Mouse (Mus musculus): ENCODE results near the gene Gps1.
"Not testable (repeated sequence)": the region's sequence is repeated elsewhere in the genome, so short reads cannot be mapped to it uniquely, and the experiment has no call there.

Gps1 gene
- long read RNA-seq, experiment 1, transcript Gps1-207 (14 exons, 2,000 nt) = minor isoform, 30 of 258 reads
- long read RNA-seq, experiment 1, transcript Gps1-202 (14 exons, 1,827 nt) = major isoform, 173 of 258 reads
- long read RNA-seq, experiment 1, transcript Gps1-201 (13 exons, 1,925 nt) = minor isoform, 24 of 258 reads
- long read RNA-seq, experiment 1, transcript Gps1-208 (14 exons, 1,843 nt) = minor isoform, 7 of 258 reads
- long read RNA-seq, experiment 1, partial matches to known transcripts = 18 of 258 reads
- long read RNA-seq, experiment 1, other reads (novel, unspliced or antisense) = 6 of 258 reads
- long read RNA-seq, experiment 2, transcript Gps1-201 (13 exons, 1,925 nt) = minor isoform, 12 of 316 reads
- long read RNA-seq, experiment 2, transcript Gps1-202 (14 exons, 1,827 nt) = major isoform, 210 of 316 reads
- long read RNA-seq, experiment 2, transcript Gps1-207 (14 exons, 2,000 nt) = minor isoform, 41 of 316 reads
- long read RNA-seq, experiment 2, transcript Gps1-208 (14 exons, 1,843 nt) = minor isoform, 15 of 316 reads
- long read RNA-seq, experiment 2, partial matches to known transcripts = 24 of 316 reads
- long read RNA-seq, experiment 2, other reads (novel, unspliced or antisense) = 14 of 316 reads

- intact Hi-C loops (cut with DNase I) = loop anchor here (10.0 kb wide), 1 partner anchor 289 kb away; the partner anchor contains the start of gene Slc25a10
Measured at GRCm38 (mm10) chr11:120784064-120784791, at the start of gene Gps1, which contains the start of gene Rfng. TSS of gene Gps1 (plus strand) at chr11:120784272. TSS of gene Rfng (minus strand) at chr11:120784207.

GRCm38 (mm10) chr11:120736424-120736823, 47.6 kb upstream of the Gps1 start:
- intact Hi-C loops (cut with DNase I) = no loop called here

- intact Hi-C loops (cut with DNase I) = no loop called here
Measured at GRCm38 (mm10) chr11:120740981-120741380, 43.1 kb upstream of the Gps1 start.

GRCm38 (mm10) chr11:120744121-120744701, 39.9 kb upstream of the Gps1 start:
- intact Hi-C loops (cut with DNase I) = no loop called here

- intact Hi-C loops (cut with DNase I) = no loop called here
Measured at GRCm38 (mm10) chr11:120747974-120748373, 36.1 kb upstream of the Gps1 start.

- intact Hi-C loops (cut with DNase I) = no loop called here
Measured at GRCm38 (mm10) chr11:120749430-120749829, 34.6 kb upstream of the Gps1 start.

- intact Hi-C loops (cut with DNase I) = no loop called here
Measured at GRCm38 (mm10) chr11:120751606-120752005, 32.5 kb upstream of the Gps1 start.

- intact Hi-C loops (cut with DNase I) = no loop called here
Measured at GRCm38 (mm10) chr11:120760236-120760635, 23.8 kb upstream of the Gps1 start.

- intact Hi-C loops (cut with DNase I) = no loop called here
Measured at GRCm38 (mm10) chr11:120761811-120762671, 22.0 kb upstream of the Gps1 start.

- intact Hi-C loops (cut with DNase I) = not testable (repeated sequence)
Measured at GRCm38 (mm10) chr11:120762672-120763041, 21.4 kb upstream of the Gps1 start, which contains the start of gene Hmga1b. TSS of gene Hmga1b (plus strand) at chr11:120762794.

- intact Hi-C loops (cut with DNase I) = not testable (repeated sequence)
Measured at GRCm38 (mm10) chr11:120763121-120763999, 20.7 kb upstream of the Gps1 start.

GRCm38 (mm10) chr11:120767023-120767422, 17.0 kb upstream of the Gps1 start:
- intact Hi-C loops (cut with DNase I) = not testable (repeated sequence)

- intact Hi-C loops (cut with DNase I) = no loop called here
Measured at GRCm38 (mm10) chr11:120768206-120768605, 15.9 kb upstream of the Gps1 start.

GRCm38 (mm10) chr11:120772749-120773148, 11.3 kb upstream of the Gps1 start:
- intact Hi-C loops (cut with DNase I) = no loop called here

GRCm38 (mm10) chr11:120773463-120774190, 10.4 kb upstream of the Gps1 start:
- intact Hi-C loops (cut with DNase I) = no loop called here

GRCm38 (mm10) chr11:120775774-120776469, 8.2 kb upstream of the Gps1 start:
- intact Hi-C loops (cut with DNase I) = loop anchor here (1.0 to 5.0 kb wide), 2 partner anchors 55 to 119 kb away; partner anchors contain the start of gene Rac3

GRCm38 (mm10) chr11:120777123-120777522, 6.9 kb upstream of the Gps1 start:
- intact Hi-C loops (cut with DNase I) = loop anchor here (5.0 kb wide), 1 partner anchor 120 kb away; no protein-coding TSS in a partner anchor

- intact Hi-C loops (cut with DNase I) = loop anchor here (5.0 to 10.0 kb wide), 2 partner anchors 123 to 285 kb away; partner anchors contain the start of gene Slc25a10
Measured at GRCm38 (mm10) chr11:120779876-120780275, 4.2 kb upstream of the Gps1 start.
